Mouse (Mus musculus) heart, embryonic 12.5 days (tissue): ENCODE results near the gene Syngr2. TPM values are rescaled to one million over a fixed set of nuclear protein-coding genes. Genes with fewer than 3 reads are reported as not detected.

Experiments
- polyA plus RNA-seq: library from polyadenylated mRNA; unstranded; fragments of >200 nt; fragmentation: Nextera tagmentation; extraction: Ambion mirVana; gene quantifications from 2 replicates; pipeline ENCODE4 v1.2.1, GENCODE M21; 2016

Gene Syngr2
- polyA plus RNA-seq, 1 experiment from 2014 or later = 68.9 TPM

Other genes starting within 250 kb of the Syngr2 start
- 7.6 and 8.2 TPM in 2 replicates for gene Tnrc6c, start 155.4 kb upstream of the Syngr2 start, polyA plus RNA-seq
- gene Tmc8, start 27.6 kb upstream of the Syngr2 start, polyA plus RNA-seq = 4.0 and 4.1 TPM in 2 replicates
- gene Tmc6, start 27.5 kb upstream of the Syngr2 start, polyA plus RNA-seq = 23.8 and 26.5 TPM in 2 replicates
- 0.71 and 1.7 TPM in 2 replicates for gene 6030468B19Rik, start 12.0 kb upstream of the Syngr2 start, polyA plus RNA-seq
- gene Gm20708, start within 50 bp of the Syngr2 start, polyA plus RNA-seq = 0.78 and 0.82 TPM in 2 replicates
- 10.5 and 13.5 TPM in 2 replicates for gene Afmid, start 16.3 kb downstream of the Syngr2 start, polyA plus RNA-seq
- 101 and 105 TPM in 2 replicates for gene Tk1, start 16.4 kb downstream of the Syngr2 start, polyA plus RNA-seq
- 250 and 252 TPM in 2 replicates for gene Birc5, start 39.6 kb downstream of the Syngr2 start, polyA plus RNA-seq
- gene Tmem235, start 51.1 kb downstream of the Syngr2 start, polyA plus RNA-seq = not detected in 2 replicates
- gene Tha1, start 63.8 kb downstream of the Syngr2 start, polyA plus RNA-seq = 3.7 and 4.9 TPM in 2 replicates
- 7.1 and 8.0 TPM in 2 replicates for gene Socs3, start 160.4 kb downstream of the Syngr2 start, polyA plus RNA-seq
- gene Pgs1, start 176.6 kb downstream of the Syngr2 start, polyA plus RNA-seq = 28.9 and 29.6 TPM in 2 replicates